Mouse (Mus musculus): ENCODE measurements around the gene Piga. TPM values are rescaled to one million over a fixed set of nuclear protein-coding genes. Genes with fewer than 3 reads are reported as not detected.

The Piga gene
- polyA plus RNA-seq, 1 experiment from 2014 or later, result 17.6 TPM

GRCm38 (mm10) chrX:164439462-164439861, 19.9 kb downstream of the Piga start:
- no peak overlapping the region for H3K9ac ChIP-seq (replicated peaks; ENCODE audit: low read length)
- no peaks in the 10 kb centered on the region; the same call in 1 of the 2 replicates for H3K27me3 ChIP-seq (ENCODE audit: control insufficient read depth, insufficient read depth, low read length)
- WGBS, result 79% methylated on average over 7 of the region's 7 CpGs
- no peaks in the 10 kb centered on the region for H3K9me3 ChIP-seq (replicated peaks; ENCODE audit: control insufficient read depth, low read length)
- no peak for DNase-seq (ENCODE audit: low spot score)
- no peaks in the 10 kb centered on the region for H3K4me1 ChIP-seq (ENCODE audit: control insufficient read depth, insufficient read depth, low read length)
- no peak overlapping the region for H3K27ac ChIP-seq (replicated peaks; ENCODE audit: low read depth, low read length)
- no peak overlapping the region for H3K4me2 ChIP-seq (ENCODE audit: low read depth, low read length)
- ATAC-seq (replicated peaks; ENCODE audit: insufficient number of reproducible peaks, low FRiP score, low TSS enrichment, low read depth), result no peak
- no peak overlapping the region for H3K4me3 ChIP-seq (ENCODE audit: low read depth, low read length)
- no peaks in the 10 kb centered on the region for H3K36me3 ChIP-seq (replicated peaks; ENCODE audit: control insufficient read depth, insufficient read depth, low read depth, low read length)

- H3K4me2 ChIP-seq (ENCODE audit: low read depth, low read length), result no peak overlapping the region
- 75% methylated on average over 2 of the region's 2 CpGs for WGBS
- no peak overlapping the region for H3K4me3 ChIP-seq (ENCODE audit: low read depth, low read length)
- no peaks in the 10 kb centered on the region; the same call in 1 of the 2 replicates for H3K27me3 ChIP-seq (ENCODE audit: control insufficient read depth, insufficient read depth, low read length)
- H3K27ac ChIP-seq (replicated peaks; ENCODE audit: low read depth, low read length), result no peak overlapping the region
- no peaks in the 10 kb centered on the region for H3K36me3 ChIP-seq (replicated peaks; ENCODE audit: control insufficient read depth, insufficient read depth, low read depth, low read length)
- ATAC-seq (replicated peaks; ENCODE audit: insufficient number of reproducible peaks, low FRiP score, low TSS enrichment, low read depth), result no peak
- no peaks in the 10 kb centered on the region for H3K9me3 ChIP-seq (replicated peaks; ENCODE audit: control insufficient read depth, low read length)
- H3K4me1 ChIP-seq (ENCODE audit: control insufficient read depth, insufficient read depth, low read length), result no peaks in the 10 kb centered on the region
- H3K9ac ChIP-seq (replicated peaks; ENCODE audit: low read length), result no peak overlapping the region
- DNase-seq (ENCODE audit: low spot score), result no peak
Measured at GRCm38 (mm10) chrX:164440140-164440539, 20.6 kb downstream of the Piga start.

- Histone ChIP-seq H3K27me3 (ENCODE audit: control insufficient read depth, insufficient read depth, low read length) (no peaks in the 10 kb centered on the region; the same call in 1 of the 2 replicates), H3K36me3 (replicated peaks; ENCODE audit: control insufficient read depth, insufficient read depth, low read depth, low read length) (no peaks in the 10 kb centered on the region), H3K4me1 (ENCODE audit: control insufficient read depth, insufficient read depth, low read length) (no peaks in the 10 kb centered on the region), H3K9ac (replicated peaks; ENCODE audit: low read length) (no peak overlapping the region), H3K9me3 (replicated peaks; ENCODE audit: control insufficient read depth, low read length) (no peaks in the 10 kb centered on the region), H3K4me2 (ENCODE audit: low read depth, low read length) (no peak overlapping the region), H3K27ac (replicated peaks; ENCODE audit: low read depth, low read length) (no peak overlapping the region), H3K4me3 (ENCODE audit: low read depth, low read length) (no peak overlapping the region)
- 68% methylated on average over 3 of the region's 3 CpGs for WGBS
- DNase-seq (ENCODE audit: low spot score) (no peak), ATAC-seq (replicated peaks; ENCODE audit: insufficient number of reproducible peaks, low FRiP score, low TSS enrichment, low read depth) (no peak)
Measured at GRCm38 (mm10) chrX:164440703-164441102, 21.1 kb downstream of the Piga start.

GRCm38 (mm10) chrX:164441306-164441705, 21.7 kb downstream of the Piga start:
- no peak overlapping the region for H3K9ac ChIP-seq (replicated peaks; ENCODE audit: low read length)
- H3K9me3 ChIP-seq (replicated peaks; ENCODE audit: control insufficient read depth, low read length), result no peaks in the 10 kb centered on the region
- DNase-seq (ENCODE audit: low spot score) (no peak), ATAC-seq (replicated peaks; ENCODE audit: insufficient number of reproducible peaks, low FRiP score, low TSS enrichment, low read depth) (no peak)
- H3K4me1 ChIP-seq (ENCODE audit: control insufficient read depth, insufficient read depth, low read length), result no peaks in the 10 kb centered on the region
- H3K36me3 ChIP-seq (replicated peaks; ENCODE audit: control insufficient read depth, insufficient read depth, low read depth, low read length), result no peaks in the 10 kb centered on the region
- no peaks in the 10 kb centered on the region; the same call in 1 of the 2 replicates for H3K27me3 ChIP-seq (ENCODE audit: control insufficient read depth, insufficient read depth, low read length)
- WGBS, result 77% methylated on average over 3 of the region's 3 CpGs
- H3K4me3 ChIP-seq (ENCODE audit: low read depth, low read length), result no peak overlapping the region
- no peak overlapping the region for H3K27ac ChIP-seq (replicated peaks; ENCODE audit: low read depth, low read length)
- H3K4me2 ChIP-seq (ENCODE audit: low read depth, low read length), result no peak overlapping the region

GRCm38 (mm10) chrX:164445601-164446000, 26.0 kb downstream of the Piga start:
- H3K4me1 ChIP-seq (ENCODE audit: control insufficient read depth, insufficient read depth, low read length), result no peaks in the 10 kb centered on the region
- no peak overlapping the region for H3K4me3 ChIP-seq (ENCODE audit: low read depth, low read length)
- H3K9ac ChIP-seq (replicated peaks; ENCODE audit: low read length), result no peak overlapping the region
- no peak overlapping the region for H3K4me2 ChIP-seq (ENCODE audit: low read depth, low read length)
- ATAC-seq (replicated peaks; ENCODE audit: insufficient number of reproducible peaks, low FRiP score, low TSS enrichment, low read depth) (no peak), DNase-seq (ENCODE audit: low spot score) (no peak)
- no peak overlapping the region for H3K27ac ChIP-seq (replicated peaks; ENCODE audit: low read depth, low read length)
- no peaks in the 10 kb centered on the region; the same call in 1 of the 2 replicates for H3K27me3 ChIP-seq (ENCODE audit: control insufficient read depth, insufficient read depth, low read length)
- H3K36me3 ChIP-seq (replicated peaks; ENCODE audit: control insufficient read depth, insufficient read depth, low read depth, low read length), result no peaks in the 10 kb centered on the region
- WGBS, result 88% methylated on average over 12 of the region's 12 CpGs
- no peaks in the 10 kb centered on the region for H3K9me3 ChIP-seq (replicated peaks; ENCODE audit: control insufficient read depth, low read length)

GRCm38 (mm10) chrX:164446106-164446551, 26.5 kb downstream of the Piga start:
- Histone ChIP-seq H3K4me2 (ENCODE audit: low read depth, low read length) (no peak overlapping the region), H3K4me3 (ENCODE audit: low read depth, low read length) (no peak overlapping the region), H3K36me3 (replicated peaks; ENCODE audit: control insufficient read depth, insufficient read depth, low read depth, low read length) (no peaks in the 10 kb centered on the region), H3K27ac (replicated peaks; ENCODE audit: low read depth, low read length) (no peak overlapping the region), H3K9ac (replicated peaks; ENCODE audit: low read length) (no peak overlapping the region), H3K4me1 (ENCODE audit: control insufficient read depth, insufficient read depth, low read length) (no peaks in the 10 kb centered on the region), H3K9me3 (replicated peaks; ENCODE audit: control insufficient read depth, low read length) (no peaks in the 10 kb centered on the region), H3K27me3 (ENCODE audit: control insufficient read depth, insufficient read depth, low read length) (no peaks in the 10 kb centered on the region; the same call in 1 of the 2 replicates)
- DNase-seq (ENCODE audit: low spot score), result no peak
- WGBS, result 76% methylated on average over 10 of the region's 10 CpGs
- ATAC-seq (replicated peaks; ENCODE audit: insufficient number of reproducible peaks, low FRiP score, low TSS enrichment, low read depth), result no peak

- H3K4me3 ChIP-seq (ENCODE audit: low read depth, low read length), result no peak overlapping the region
- no peak overlapping the region for H3K27ac ChIP-seq (replicated peaks; ENCODE audit: low read depth, low read length)
- ATAC-seq (replicated peaks; ENCODE audit: insufficient number of reproducible peaks, low FRiP score, low TSS enrichment, low read depth) (no peak), DNase-seq (ENCODE audit: low spot score) (no peak)
- no peak overlapping the region for H3K4me2 ChIP-seq (ENCODE audit: low read depth, low read length)
- H3K9me3 ChIP-seq (replicated peaks; ENCODE audit: control insufficient read depth, low read length), result no peaks in the 10 kb centered on the region
- H3K27me3 ChIP-seq (ENCODE audit: control insufficient read depth, insufficient read depth, low read length), result no peaks in the 10 kb centered on the region; the same call in 1 of the 2 replicates
- WGBS, result 85% methylated on average over 9 of the region's 9 CpGs
- no peak overlapping the region for H3K9ac ChIP-seq (replicated peaks; ENCODE audit: low read length)
- H3K36me3 ChIP-seq (replicated peaks; ENCODE audit: control insufficient read depth, insufficient read depth, low read depth, low read length), result no peaks in the 10 kb centered on the region
- no peaks in the 10 kb centered on the region for H3K4me1 ChIP-seq (ENCODE audit: control insufficient read depth, insufficient read depth, low read length)
Measured at GRCm38 (mm10) chrX:164446835-164447681, 27.5 kb downstream of the Piga start.

GRCm38 (mm10) chrX:164447682-164448071, 28.1 kb downstream of the Piga start:
- Histone ChIP-seq H3K9me3 (replicated peaks; ENCODE audit: control insufficient read depth, low read length) (no peaks in the 10 kb centered on the region), H3K27ac (replicated peaks; ENCODE audit: low read depth, low read length) (no peak overlapping the region), H3K36me3 (replicated peaks; ENCODE audit: control insufficient read depth, insufficient read depth, low read depth, low read length) (no peaks in the 10 kb centered on the region), H3K9ac (replicated peaks; ENCODE audit: low read length) (no peak overlapping the region), H3K4me2 (ENCODE audit: low read depth, low read length) (no peak overlapping the region), H3K4me3 (ENCODE audit: low read depth, low read length) (no peak overlapping the region), H3K4me1 (ENCODE audit: control insufficient read depth, insufficient read depth, low read length) (no peaks in the 10 kb centered on the region), H3K27me3 (ENCODE audit: control insufficient read depth, insufficient read depth, low read length) (no peaks in the 10 kb centered on the region)
- no peak for ATAC-seq (replicated peaks; ENCODE audit: insufficient number of reproducible peaks, low FRiP score, low TSS enrichment, low read depth)
- DNase-seq (ENCODE audit: low spot score), result no peak
- 75% methylated on average over 2 of the region's 2 CpGs for WGBS

Measured in embryonic facial prominence, embryonic 11.5 days (tissue).